Mouse (Mus musculus) T-helper 2 cell (primary cell): Measurements from ENCODE around the gene Bmp5.
"Not testable (repeated sequence)": the region's sequence is repeated elsewhere in the genome, so short reads cannot be mapped to it uniquely, and the experiment has no call there.

ENCODE experiments used
- in situ Hi-C: fragments of 300-600 bp; cut with MboI, MseI; formaldehyde crosslinking; loops from one replicate; pipeline ENCODE4 v1.15.1; 2025; ENCODE audit warnings: high pct_unique_total_duplicates

Bmp5 gene

DNA sequence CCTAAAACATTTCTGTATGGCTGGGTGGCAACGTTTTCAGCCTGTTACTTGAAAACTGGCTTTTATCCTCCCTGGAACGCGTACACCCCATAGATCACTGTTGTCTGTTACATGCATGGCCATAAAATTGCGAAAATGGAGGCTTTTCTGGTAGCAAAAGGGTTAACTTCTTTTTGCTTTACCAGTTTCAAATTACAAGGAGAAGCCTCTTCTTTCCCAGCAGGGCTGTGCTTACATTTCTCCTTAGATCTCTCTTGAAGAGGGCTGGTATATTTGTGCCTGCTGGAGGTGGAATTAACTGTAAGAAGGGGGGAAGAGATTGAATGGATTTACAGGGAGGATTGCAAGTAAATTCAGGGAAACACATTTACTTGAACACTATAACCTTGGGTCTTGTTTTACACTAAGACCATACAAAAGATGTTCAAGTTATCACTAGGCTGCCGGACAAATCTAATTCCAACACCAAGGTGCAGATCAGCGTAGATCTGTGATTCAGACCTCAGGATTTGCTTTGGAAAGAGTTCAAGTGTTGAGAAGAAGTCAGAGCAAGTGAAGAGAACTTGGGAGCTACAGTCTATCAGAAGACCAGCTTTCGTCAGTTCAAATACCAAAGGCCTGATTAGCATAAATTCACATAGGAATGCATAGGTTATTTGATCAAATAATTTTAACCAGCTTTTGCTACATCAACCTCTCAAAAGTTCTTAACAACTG, at the start of gene Bmp5:
Gene Bmp5, plus strand, starts transcription at position 236 of the 717 bp plus-strand sequence.
- in situ Hi-C loops = no loop called here

DNA sequence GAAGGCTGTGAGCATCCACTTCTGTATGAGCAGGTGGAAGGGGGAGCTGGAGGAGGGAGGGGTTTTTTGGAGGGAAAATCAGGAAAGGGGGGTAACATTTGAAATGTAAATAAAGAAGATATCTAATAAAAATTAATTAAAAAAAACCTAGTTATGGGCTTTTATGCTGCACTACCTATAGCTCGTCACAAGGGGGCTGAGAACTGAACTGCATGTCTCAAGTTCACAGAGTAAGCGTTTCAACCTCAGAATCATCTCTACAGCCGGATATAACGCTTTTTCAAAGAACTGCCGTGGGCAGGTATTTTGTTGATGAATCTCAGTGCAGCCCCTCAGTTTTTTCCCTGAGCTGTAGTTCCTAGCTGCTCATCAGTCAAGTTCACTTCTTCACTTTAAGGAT, 15.1 kb upstream of the Bmp5 start:
- in situ Hi-C loops = loop anchor here (25.0 kb wide), 1 partner anchor 477 kb away; no protein-coding TSS in a partner anchor

DNA sequence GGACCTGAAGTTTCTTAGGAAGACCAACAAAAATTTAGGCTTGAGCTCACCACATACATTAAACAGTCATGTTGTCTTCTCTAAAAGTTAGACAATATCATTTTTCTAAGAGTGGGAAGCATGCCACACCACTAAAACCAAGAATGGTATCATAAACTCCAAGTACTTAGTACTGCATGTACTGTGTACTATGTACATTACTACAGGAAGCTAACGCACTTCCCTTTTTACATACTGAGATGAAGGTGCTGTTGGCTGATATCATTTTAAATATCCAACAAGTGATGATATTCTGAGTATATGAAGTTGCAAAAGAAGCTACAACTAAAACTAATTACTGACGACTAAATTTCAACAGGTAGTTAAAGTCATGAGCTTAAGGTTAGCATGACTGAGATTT, 13.6 kb upstream of the Bmp5 start:
- in situ Hi-C loops = loop anchor here (25.0 kb wide), 1 partner anchor 476 kb away; no protein-coding TSS in a partner anchor

DNA sequence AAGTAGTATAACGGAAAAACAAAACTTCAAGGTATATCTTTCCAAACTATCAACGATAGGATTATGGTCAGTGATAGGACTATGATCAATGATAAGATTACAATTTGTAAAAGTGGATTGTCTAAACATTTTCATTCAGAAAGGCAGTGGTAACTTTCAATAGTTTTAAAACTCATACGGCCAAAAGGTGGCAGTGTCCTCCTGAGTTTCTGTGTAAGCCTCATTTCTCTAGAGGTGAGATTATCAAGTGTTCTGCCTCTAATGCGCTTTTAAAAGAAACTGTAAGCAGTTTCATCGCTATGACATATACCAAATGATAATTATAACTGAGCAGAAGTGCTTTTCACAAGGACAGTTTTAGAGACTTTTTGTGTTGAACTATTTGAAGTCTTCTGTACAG, 12.7 kb upstream of the Bmp5 start:
- in situ Hi-C loops = loop anchor here (25.0 kb wide), 1 partner anchor 475 kb away; no protein-coding TSS in a partner anchor

DNA sequence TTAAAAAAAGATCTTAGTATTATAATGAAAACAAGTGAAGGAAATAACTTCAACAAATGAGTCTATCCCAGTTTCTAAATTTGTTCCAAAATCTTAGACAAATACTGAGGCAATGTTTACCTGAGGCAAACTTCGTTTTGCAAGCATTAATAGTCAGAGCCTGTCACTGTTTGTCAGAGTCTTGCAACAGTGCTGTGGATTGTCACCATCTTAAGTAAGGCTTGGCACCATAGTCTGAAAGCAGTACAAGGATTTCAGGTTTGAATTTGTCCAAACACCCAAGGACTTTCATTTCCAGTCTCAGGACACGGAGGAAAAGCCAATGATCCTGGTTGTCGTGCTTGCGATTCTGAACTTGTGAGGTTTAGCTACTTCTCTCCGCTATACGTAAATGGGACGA, 10.4 kb upstream of the Bmp5 start:
- in situ Hi-C loops = loop anchor here (25.0 kb wide), 1 partner anchor 473 kb away; no protein-coding TSS in a partner anchor

DNA sequence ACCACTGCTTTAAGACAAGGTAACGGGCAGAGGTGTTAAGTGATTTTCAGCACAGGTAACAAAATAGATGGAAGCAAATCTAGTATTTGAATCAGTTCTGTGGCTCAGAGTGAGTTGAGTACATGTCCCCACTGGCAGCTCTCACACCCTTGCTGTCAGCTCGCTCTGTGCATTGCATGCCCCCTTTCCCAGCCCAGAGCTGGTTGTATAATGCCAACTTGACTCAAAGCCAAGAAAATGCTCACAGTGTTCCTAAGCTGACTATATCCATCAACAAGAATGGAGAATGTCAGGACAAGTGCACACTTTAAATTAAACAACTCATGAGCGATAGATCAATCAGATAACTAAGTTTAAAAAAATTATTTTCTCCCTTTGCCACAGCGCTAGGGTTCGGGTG, 8.6 kb upstream of the Bmp5 start:
- in situ Hi-C loops = loop anchor here (25.0 kb wide), 1 partner anchor 471 kb away; no protein-coding TSS in a partner anchor

DNA sequence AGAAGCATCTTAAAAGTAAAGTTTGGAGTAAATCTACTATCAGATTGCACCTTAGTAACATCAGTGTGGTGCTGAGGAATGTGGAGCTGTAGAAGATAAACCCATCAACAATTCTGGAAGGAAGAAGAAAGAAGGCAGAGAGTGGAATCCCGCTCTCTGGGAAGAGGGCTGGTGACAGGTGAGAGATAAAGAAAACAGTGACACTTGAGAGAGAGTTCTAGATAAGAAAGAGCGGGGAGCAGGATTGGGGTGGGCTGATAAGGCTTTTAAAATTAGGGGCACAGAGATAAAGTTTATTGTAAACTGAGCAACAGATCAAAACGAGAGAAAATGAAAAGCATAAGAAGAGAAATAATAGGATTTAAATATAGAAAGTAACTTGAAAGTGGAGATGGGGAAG, 6.1 kb upstream of the Bmp5 start:
- in situ Hi-C loops = loop anchor here (25.0 kb wide), 1 partner anchor 468 kb away; no protein-coding TSS in a partner anchor

DNA sequence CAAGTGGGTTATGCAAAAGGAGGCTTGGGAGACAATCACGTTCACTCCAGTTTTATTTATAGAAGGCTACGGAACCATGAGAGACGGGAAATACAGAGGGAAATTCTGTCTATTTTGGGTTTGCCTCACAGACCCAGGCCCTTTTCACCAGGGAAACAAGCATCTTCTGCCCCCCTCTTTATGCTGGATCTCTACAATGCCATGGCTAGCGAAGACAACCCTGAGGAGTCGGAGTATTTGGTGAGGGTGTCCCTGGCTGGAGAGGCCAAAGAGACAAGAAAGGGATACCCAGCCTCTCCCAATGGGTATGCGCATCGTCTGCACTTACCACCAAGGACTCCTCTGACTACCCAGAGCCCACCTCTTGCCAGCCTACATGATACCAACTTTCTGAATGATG, 989 bp downstream of the Bmp5 start:
- in situ Hi-C loops = no loop called here

DNA sequence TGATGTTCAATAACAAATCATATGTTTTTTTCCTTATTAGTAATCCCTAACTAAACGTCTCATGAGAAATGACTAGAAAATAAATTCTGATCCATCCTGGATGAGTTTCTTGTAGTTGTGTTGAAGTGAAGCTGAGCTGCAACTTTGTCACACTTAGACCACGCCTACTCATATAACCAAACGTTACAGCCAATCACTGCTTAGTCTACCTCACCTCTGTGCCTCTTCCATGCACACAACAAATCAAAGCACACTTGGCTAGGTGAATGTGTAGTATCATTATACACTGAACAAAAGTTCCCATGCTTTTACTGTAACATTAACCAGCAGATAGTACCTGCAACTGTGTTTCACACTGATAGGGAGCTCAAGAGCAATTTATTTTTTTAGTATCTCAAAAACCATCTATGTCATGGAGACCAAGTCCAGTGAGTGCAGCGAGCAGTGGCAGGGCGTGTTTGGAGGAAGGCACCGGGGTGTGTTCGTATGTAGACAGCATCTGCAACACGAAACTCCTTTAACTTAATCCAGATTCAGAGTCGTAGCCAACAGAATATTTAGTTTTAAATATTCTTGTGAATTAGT, 3.7 kb downstream of the Bmp5 start:
- in situ Hi-C loops = no loop called here

DNA sequence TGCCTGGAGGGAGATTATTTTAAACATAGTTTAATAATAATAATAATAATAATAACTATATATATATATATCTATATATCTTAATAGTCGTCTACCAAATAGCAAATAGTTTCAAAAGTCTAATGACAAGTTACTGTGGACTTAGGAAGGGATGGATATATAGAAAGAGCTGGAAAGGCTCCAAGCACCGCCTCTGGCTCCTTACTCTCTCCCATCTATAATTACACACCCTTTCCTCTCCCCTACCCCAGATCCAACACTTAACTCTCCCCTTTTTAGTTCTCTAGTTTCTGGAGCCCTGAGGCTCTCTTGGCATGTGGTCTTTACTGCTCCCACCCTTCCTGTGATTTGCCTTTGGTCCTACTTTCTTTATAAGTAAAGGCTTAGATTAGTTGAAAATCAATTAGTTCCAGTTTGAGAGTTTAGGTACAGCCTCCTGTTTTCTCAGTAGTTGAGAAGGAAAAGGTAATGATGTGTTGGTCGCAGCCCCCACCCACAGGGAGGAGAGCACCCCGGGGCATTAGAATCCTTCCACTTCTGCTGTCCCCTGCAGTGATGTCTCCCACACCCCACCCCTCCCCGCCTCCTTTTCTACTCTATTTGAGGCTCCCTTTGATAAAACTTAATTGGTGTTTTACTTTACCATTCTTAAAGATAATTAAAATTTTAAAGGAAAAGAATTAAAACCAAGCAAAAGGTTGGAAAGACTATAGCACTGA, 5.6 kb downstream of the Bmp5 start:
- in situ Hi-C loops = no loop called here

DNA sequence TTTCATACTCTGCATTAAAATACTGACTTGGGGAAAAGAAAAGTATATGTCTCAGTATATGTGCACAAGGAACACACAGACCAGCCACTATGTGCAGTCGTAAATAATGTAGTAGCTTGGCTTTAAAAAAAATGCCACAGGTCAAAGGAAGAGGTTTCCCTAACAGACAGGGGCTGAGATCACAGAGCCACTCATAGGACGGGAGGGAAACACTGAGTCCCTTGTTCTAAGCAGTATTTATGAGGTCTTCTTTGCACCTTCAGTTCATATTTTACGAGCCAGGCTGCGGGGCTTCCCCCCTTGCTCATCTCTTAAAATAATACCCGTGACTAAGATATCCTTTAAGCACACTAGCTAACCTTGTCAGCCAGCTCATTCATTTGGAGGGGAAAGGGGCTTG, 6.4 kb downstream of the Bmp5 start:
- in situ Hi-C loops = no loop called here

DNA sequence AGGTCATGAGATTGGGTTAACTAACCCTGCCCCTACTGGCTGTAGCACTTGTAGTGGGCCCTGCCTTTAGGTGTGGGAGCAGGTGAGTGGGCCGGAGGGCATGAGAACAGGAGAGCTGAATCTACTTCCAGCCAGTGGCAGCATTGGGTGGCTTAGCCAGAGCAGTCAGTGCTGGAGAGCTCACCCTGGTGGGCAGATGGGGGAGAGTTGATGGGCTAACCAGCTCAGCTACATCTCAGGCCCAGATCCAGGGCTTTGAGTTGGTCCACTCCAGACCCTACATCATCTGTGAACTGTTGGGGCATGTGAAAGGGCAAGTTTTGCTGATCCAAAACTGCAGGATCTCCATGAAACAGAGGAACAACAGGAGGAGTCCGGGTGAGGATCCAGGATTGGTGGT, 8.4 kb downstream of the Bmp5 start:
- in situ Hi-C loops = no loop called here

DNA sequence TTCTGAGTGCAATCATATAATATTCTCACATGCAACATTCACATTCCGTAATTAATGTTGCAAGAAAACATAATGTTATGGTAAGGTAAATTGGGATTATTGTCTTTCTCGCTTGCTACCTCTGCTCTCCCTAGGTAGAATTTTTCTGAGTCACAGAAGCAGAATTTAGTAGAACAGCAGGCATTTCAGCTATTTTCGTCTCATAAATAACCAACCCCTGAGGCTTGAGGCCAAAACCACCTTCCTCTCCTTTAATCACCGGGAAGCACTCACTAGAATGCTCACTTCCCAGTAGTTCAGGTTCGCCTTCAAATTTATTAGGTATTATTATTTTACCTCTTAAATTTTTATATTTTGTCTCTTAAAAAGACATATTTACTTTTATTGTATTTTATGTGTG, 10.8 kb downstream of the Bmp5 start:
- in situ Hi-C loops = no loop called here

DNA sequence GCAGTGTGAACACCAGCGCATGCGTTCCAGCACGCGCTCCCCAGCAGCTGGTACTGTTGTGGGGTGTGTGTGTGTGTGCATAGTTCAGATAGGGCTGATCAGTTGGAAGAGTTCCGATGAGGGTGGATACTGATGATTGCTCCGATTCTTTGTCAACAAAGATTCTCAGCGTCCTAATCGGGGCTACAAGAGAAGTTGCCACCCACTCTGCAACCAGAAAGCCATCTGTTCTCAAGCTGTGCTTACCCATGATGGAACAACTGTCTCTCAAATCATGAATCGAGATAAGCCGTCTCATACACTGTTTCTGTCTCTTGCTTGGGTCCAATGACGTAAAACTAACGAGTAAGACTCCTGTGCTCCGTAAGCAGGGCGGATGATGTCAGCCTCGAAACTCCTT, 12.0 kb downstream of the Bmp5 start:
- in situ Hi-C loops = no loop called here

DNA sequence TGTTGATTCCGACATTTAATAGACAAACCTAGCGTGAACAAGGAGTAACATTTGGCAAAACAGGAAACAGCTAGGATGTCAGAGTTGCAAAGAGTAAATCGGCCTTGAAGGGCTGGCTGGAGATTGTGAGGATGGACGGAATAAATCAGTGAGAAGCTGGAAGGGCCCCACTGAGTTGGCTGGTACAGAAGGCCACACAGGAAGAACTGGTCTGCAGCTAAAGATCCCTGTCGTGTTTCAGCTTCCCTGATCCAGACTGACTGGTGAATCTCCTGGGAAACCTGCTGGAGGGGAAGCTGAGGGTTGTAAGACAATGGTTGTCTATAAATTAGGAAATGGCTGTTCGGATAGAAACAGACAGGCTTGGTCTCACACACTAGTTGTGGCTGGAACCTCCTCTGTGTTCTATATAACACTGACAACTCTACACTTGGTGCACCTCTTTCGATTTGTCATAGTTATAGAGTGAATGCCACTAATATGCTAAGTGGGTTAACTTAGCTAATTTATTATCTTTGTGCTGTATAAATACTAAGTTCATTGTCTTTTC, 14.8 kb downstream of the Bmp5 start:
- in situ Hi-C loops = no loop called here

DNA sequence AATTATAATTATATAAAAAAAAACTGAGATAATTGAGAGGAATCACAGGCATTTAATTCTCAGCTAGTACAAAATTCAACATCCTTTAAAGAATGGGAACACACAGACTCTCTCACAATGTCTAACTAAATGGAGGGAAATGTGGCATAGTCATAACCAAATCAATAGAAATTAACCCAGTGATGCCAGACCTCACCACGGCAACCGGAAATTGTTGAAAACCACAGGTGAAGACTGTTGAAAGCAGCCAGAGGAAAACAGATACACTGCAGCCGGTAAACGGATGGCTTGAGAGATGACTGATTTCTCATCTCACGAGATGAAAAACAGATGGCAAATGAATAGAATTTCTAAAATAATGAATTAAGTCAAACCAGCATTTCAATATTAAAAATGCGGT, 29.8 kb downstream of the Bmp5 start:
- in situ Hi-C loops = no loop called here

DNA sequence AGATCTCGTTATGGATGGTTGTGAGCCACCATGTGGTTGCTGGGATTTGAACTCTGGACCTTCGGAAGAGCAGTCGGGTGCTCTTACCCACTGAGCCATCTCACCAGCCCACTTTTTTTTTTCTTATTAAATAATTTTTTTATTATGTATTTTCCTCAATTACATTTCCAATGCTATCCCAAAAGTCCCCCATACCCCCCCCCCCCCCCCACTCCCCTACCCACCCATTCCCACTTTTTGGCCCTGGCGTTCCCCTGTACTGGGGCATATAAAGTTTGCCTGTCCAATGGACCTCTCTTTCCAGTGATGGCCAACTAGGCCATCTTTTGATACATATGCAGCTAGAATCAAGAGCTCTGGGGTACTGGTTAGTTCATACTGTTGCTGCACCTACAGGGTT, 33.0 kb downstream of the Bmp5 start:
- in situ Hi-C loops = not testable (repeated sequence)

DNA sequence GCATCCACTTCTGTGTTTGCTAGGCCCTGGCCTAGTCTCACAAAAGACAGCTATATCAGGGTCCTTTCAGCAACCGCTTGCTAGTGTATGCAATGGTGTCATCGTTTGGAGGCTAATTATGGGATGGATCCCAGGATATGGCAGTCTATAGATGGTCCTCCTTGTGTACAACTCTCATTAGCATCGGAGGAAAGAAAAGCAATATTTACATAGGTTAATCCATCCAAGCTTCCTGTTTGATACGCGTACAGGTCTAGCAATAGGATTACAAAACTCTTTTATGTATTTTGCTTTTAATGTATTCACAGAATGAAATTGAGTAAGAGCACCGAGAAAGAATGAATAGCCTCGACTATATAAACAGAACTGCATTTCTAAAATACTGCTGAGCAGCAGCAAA, 33.5 kb downstream of the Bmp5 start:
- in situ Hi-C loops = no loop called here

DNA sequence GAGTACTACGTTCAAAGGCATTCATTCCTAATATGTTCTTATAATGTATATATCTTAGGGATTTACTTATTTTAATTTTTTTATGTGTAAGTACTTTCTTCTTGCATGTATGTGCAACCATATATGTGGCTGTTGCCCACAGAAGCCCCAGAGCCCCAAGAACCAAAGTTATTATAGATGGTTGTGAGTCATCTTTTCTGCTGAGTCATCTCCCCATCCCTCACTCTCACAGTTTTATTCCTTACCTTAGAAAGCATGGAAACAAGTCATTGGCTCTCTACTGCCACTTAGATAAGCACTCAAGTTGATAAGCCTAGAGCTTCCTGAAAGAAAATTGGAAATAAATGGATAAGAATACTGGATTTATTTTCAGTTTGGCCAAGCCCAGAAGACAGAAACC, 40.0 kb downstream of the Bmp5 start:
- in situ Hi-C loops = loop anchor here (10.0 kb wide), 1 partner anchor 1380 kb away; no protein-coding TSS in a partner anchor

DNA sequence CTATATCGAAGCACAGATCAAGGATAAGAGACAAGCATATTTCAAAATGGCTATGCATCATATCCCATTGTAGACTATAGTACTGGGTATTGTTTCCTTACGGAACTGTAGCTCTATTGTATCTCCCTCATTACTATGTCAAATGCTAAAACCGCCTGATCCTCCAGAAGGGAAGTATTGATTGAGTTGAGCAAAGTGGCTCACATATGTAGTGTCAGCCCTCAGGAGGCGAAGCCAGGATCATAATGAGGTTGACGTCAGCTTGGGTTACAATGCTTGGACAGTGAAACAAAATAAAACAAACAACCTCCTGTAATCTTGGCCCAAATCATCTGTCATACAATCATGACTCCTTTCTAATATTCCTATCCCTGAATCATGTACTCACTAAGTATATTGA, 43.2 kb downstream of the Bmp5 start:
- in situ Hi-C loops = loop anchor here (10.0 kb wide), 1 partner anchor 1384 kb away; no protein-coding TSS in a partner anchor

DNA sequence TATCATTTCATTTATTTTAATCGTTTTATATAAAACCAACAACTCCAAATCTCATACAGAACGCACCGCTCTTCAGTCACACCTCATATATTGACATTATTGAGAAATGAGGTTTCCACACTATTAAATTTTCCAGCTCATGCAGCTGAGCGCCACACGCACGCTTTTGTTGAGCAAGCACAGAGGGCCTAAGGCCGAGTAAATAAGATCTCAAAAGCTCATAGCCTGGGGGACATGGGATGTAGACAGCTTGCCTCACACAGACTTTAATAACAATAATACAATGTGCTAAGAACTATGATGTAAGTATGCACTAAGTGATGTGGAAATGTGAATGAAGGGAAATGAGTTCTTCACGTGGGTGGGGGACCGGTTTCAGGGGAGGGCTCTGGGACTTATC, 57.3 kb downstream of the Bmp5 start:
- in situ Hi-C loops = no loop called here

DNA sequence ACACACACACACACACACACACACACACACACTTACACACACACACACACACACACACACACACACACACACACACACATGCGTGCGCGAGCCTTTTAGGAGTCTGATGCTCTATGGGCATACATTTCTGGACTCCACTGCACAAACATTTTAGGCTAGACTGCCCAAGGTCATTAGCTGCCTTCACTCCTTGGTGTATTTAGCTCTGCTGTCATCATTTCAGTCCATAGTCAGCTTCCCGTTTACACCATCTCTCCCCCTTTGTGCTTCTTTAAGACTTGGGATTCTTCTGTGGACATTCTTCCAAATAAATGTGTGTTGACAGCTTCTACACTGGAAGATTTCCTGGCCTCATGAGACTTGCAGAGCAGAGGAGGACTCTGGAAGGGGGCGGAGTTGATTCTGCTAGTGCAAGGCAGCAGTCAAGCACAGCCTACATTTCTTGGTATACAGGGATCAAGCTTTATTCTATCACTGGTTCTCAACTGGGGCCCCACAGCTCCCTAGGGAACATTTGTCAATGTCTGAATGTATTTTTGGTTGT, 58.1 kb downstream of the Bmp5 start:
- in situ Hi-C loops = no loop called here
